Mouse (Mus musculus) adipocyte (in vitro differentiated cells): ENCODE data around the gene Car3.
A peak's percentile ranks its signal among the peaks of the same experiment; 100 is the strongest.
"Not testable (repeated sequence)": the region's sequence is repeated elsewhere in the genome, so short reads cannot be mapped to it uniquely, and the experiment has no call there.

Experiments used
- DNase-seq: peaks from one replicate; pipeline ENCODE4 v3.0.0-alpha.2; 2016; ENCODE audit warnings: low spot score

The Car3 gene

DNA sequence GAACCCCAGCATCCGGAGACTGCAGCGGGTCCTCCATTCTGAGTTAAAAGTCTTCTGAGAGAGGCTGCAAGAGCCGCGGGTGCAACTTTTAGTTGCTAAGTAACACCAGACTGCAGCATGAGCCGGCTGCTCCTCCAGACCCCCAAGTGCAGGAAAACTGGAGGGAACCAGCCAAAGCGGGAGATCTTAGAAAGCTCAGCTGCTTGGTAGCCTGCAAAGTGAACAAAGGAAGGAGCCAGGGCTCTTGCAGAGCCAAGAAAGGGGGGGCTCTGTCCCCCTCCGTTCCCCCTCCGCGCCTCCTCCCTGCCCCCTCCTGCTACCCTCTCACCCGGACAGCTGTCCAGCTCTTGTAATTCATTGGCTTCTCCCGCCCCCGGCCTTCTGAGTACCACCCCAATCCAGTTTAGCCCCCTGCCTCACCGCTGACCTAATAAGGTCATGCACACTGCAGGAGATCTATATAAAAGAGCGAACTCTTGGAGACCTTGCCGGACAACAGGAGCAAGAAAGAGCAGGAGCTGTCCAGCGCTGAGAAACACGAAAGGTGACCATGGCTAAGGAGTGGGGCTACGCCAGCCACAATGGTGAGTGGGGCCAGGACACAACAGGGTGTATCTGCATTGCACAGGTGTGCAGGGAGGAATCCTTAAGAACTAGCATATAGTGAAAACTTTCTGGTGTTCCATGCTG is at the start of gene Car3:
Gene Car3, plus strand, starts transcription at position 491 of the 690 bp plus-strand sequence.
- no peak for DNase-seq

DNA sequence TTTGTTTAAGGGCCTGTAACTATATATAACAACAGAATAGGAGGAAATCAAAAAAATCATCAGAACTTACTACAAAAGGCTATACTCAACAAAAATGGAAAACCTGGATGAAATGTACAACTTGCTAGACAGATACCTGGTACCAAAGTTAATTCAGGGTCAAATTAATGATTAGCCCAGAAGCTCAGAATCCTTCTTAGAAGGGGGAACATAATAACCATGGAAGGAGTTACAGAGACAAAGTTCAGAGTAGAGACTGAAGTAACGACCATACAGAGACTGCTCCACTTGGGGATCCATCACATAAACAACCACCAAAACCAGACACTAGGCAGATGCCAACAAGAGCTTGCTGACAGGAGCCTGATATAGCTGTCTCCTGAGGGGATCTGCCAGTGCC is 47.9 kb upstream of the Car3 start:
- not testable (repeated sequence) for DNase-seq

DNA sequence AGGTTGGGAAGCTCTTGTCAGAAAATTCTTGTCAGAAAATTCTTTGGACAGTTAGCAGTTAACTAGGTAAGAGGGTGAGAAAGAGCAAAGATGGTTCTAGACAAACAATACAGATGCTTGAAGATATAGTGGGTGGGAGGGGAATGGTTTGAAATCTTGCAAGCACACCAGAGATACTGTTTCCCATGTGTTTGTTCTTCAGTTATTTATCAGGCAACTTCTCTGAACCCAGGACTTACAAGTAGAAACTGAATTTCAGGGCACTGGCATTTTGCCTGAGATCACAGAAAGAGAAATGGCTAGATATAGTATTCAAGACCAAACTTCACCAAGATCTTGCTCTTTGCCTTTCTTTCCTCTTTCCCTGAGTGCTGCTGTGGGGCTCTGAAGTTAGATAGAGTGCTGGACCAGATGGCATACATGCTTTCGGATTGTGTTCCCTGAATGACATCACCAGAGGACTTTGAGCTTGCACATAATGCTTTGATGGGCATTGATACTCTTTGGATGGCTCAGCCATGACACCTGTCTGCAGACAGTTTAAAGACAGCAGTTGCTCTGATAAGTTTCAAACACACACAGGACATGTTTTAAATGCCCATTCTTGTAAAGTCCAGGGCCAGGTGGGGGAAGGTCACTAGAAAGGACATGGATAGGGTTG is 43.3 kb upstream of the Car3 start:
- no peak for DNase-seq

DNA sequence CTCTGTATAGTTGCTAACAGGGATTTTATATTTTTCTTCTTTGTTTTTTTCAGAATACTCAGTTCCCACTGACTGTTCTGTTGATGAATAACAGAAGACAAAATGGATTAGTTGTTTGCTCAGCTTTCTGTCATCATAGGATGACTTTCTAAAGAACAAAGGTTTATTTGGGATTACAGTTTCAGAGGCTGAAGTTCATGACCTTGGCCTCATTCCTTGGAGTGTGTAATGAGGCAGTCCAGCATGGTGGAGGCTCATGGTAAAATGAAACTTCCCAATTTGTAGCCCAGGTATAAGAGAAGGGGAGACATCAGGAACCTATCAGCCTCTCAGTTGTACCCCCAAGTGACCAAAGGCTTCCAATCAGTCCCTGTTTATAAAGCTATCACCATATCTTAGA is 34.4 kb upstream of the Car3 start:
- no peak for DNase-seq

DNA sequence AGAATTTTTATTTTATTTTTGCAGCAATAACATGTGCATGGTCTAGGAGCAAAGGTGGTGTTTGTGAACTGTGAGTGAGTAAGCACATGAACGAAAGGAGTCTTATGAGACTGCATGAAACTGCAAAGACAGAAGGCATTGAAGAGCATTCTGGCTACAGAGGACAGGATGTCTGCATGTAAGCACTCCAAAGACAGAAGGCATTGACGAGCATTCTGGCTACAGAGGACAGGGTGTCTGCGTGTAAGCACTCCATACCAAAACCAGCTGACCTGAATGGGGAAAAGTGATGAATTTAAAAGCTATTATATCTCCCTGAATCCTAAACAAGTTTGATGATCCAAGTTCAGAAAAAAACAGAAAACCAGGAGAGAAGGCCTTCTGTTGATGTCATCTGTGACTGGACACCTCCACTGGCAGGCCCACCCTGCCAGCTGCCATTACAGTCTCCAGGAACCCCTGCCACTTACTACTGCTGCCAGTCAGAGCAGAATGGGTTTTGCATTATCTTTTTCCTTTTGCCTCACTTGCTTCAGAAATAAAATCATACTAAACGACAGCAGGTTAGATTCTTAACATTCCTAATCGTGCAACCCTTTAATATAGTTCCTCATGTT is 32.0 kb upstream of the Car3 start:
- no peak for DNase-seq

DNA sequence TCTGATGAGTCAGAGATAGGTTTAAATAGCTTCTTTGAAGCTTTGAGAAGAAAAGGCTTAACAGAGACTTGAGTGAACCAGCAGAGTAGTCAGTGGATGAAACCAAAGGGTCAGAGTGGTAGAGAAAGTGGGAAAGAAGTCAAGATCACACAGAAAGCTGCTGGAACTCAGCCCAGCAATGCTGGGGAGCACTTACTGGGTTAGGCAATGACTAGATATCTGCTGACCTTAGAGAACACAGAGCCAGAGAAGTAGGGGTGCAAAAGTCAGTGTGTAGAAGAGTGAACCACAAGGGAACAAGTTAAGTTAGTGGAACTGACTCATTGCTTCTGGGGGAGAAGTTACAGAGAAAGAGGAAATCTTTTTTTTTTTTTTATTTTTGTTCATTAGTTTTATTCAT is 30.5 kb upstream of the Car3 start:
- DNase-seq: peak; percentile 97

DNA sequence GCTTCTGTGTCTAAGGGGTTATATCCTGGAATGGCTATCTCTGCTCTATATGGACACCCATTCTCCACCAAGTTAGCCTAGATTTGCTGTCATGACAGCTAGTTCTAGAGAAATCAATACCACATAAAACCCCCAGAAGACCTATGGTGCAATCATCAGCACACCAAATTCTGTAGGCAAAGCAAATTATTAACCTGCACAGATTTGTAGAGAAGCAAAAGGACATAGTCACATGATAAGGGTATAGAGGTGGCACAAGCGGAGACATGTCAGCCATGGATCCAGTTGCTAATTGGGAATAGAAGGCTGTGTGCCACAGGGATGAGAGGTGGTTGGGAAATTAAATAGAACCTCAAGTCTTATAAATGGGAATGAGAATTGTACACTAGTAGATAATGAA is 24.4 kb upstream of the Car3 start:
- DNase-seq: no peak

DNA sequence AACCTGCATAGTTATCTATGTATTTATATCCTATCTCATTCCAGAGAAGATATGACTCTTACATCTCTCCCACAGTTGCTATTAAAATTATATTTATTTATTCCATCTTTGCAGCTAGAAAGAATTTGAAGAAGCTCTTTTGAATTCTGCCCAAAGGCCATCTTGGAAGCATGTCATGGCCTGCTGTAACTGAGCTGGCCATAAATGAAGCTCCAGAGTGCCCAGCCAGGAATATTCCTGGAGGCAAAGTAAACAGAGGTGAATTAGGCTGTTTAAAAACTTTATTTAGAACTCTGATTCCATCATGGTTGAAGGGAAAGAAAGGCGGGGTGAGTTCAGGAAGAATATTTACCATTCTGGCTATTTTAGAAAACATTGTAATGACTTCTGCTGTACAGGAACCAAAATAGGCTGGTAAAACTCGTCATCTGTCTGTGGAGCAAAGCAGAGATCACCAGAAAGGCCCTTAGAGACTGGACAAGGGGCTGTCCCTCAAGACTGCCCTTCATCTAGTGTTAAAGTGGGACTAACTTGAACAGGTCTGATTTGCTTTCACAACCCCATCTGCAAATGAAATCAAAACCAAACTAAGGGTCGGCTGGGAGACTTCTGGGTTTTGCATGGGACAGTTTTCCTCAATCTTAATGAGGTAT is 23.7 kb upstream of the Car3 start:
- no peak for DNase-seq

DNA sequence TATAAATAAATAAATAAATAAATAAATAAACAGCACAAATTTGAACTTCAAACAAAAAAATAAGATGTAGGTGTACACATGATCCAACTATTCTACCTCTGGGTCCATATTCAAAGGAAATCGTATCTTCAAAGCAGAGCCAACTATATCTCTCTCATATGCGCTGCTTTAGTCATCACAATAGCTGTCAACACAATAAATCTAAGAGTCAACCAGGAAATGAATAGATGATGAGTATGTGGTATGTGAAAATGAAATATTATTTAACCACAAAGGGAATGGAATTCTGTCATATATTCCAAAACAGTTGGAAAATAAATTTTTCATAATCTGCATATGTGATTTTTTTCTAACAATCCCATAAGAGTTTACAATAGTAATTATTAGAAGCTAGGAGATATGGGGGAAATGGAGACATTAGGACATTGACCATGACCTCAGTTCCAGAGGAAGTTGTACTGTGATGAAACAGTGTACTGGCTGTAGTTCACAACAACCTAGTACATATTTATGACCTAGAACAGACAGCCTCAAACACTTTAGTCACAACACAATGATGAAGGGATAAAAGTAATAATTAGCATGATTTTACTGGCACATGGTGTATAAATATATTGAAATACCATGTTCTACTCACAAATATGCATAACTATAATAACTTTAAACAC is 14.6 kb upstream of the Car3 start:
- no peak for DNase-seq

DNA sequence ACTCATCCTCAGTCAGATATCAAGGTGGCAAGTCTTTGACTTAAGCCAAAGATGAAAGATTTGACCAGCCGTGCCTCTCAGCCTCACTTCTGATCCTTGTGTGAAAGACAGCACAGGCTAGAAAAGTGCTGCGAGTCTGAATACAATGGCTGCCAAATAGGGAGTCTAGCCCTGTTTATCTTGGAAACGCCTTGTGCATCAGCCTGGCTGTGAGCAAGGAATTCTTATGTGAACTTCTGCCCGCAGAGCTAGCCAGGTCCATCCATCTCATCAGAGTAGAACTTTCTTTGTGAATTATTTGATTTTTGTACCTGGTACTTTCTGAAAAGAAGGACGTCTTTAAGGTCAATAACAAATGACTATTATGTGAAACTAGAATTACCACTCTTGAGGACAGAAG is 9.3 kb upstream of the Car3 start:
- DNase-seq: peak; percentile 62

DNA sequence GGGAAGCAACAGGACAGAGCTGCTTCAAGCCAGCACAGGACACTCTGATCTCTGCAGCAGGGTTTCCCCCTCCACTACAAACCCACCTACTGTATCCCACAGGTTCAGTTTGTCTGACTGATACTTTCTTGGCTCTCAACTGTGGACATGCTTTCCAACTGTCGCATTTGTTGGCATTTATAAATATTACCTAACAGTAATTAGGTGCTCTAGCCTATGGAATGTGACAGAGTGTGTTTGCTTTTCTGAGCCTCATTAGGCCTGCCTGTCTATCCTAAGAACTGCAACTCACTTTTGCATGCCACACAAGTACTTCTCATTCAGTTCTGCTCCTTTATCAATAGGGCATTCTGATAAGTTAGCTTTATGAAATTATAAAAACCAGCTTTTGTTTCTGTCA is 8.9 kb upstream of the Car3 start:
- no peak for DNase-seq

DNA sequence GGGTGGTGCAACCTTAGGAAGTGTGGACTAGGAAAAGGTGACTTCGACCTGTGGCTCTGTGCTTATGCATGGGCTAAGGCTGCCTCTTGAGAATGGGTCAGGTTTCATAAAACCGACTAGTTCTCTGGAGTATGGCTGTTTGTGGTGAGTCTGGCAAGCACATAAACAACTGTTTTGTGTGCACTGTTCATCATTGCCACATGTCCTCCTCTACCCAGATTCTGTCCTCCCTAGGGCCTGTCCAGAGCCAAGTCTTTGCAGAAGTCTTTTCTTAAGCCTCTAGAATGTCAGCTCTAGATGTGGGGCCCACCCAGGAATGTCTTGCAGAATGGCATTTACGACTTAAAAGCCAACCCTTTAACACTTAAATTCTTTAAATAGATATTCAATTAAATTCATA is 5.4 kb upstream of the Car3 start:
- DNase-seq: peak; percentile 88

DNA sequence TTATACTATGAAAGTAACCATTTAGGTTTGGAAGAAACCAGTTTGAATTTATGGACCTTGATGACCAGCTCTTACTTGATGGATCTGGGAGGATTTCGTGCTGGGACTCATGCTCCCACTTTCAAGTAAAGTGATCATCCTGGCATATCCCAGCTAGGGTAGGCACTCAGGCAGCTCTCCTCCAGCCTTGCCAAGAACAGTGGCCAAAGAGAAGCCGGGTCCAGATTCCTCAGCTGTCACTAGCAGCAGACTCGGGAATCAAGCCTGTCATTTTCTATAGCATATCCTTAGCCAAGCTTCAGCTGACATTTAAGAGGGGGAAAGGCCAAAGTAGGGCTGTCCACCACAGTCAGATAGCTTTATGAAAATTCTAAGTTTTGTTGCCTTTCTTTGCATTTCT is 3.0 kb upstream of the Car3 start:
- DNase-seq: peak; percentile 47

DNA sequence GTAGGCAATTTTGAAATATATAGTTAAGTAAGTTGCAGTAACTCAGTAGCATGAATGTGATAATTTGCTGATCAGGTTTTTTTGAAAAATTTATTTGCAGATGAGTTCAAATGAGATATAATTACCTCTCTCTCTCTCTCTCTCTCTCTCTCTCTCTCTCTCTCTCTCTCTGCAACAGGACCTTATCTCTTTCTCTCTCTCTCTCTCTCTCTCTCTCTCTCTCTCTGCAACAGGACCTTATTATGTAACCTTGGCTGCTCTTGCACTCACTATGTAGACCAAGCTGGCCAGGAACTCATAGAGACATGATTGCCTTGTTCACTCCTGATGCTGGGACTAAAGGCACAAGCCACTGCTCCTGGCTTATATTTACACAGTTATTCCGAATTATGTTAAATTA is 2.1 kb upstream of the Car3 start:
- DNase-seq: no peak

DNA sequence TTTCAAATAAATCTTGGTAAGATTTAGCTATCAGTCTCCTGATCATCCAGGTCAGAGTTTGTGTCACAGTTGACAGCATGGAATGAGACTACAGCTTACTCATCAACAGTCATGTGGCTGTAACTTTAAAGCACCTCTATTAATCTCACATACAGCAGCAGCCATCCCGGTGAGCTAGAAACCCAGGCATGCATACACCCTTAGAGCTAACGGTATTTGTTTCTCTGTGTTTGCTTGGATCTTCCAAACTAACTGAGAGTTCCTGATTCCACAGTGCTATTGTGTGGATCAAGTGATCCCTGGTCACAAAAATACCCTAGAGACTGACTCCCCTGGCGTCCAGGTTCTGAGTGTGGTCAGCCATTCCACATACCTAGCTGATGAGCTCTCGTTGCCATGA is 1.5 kb upstream of the Car3 start:
- no peak for DNase-seq

DNA sequence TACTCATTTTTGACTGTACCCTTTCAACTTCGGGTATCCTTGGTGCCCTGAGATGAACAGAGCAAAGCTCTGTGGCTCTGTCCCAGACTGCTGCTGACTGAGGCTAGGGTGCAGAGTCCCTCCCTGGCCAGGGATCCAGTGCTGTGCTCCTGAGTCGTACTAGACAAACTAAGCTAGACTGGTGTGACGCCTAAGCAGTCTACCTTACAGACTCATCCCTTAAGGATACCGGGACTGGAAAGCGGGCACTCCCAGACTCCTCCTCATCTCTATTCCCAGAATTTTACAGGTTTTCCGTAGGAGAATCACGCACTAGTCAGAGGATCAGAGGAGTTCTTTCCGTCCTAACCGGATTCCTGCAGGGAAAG is 674 bp upstream of the Car3 start:
- DNase-seq: no peak

DNA sequence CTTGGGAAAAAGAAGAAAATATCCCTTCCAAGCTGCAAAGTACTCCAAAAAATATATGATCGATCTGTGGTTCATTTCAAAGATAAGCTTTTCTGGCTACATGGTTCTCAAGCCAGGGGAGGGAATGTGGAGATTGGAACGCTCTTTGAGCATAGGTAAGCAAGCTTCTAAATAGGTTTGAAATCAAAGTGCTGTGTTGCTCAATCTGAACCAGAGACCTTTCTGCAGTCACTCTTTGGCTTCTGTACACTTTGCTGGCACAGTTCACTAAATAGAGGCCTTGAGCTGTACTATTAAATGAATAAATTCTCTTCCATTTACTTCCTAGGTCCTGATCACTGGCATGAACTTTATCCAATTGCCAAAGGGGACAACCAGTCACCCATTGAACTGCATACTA is 610 bp downstream of the Car3 start:
- DNase-seq: no peak

DNA sequence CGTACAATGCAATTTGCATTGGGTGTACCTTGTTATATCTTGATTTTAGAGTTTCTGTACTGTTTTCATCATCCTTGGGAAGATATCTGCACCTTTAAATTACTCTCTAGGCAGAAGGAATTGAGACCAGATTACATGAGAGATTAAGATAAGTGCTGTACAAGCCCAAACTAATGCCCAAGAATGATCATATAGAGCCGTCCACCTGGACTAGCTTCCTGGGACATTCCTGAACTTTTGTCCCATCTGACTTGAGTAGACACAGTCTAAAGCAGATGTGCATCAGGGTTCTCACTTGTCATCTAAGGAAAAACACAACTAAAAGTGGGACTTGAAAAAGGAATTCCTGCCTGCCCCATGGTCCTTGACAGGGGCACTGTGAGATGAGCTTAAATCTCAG is 2.6 kb downstream of the Car3 start:
- no peak for DNase-seq

DNA sequence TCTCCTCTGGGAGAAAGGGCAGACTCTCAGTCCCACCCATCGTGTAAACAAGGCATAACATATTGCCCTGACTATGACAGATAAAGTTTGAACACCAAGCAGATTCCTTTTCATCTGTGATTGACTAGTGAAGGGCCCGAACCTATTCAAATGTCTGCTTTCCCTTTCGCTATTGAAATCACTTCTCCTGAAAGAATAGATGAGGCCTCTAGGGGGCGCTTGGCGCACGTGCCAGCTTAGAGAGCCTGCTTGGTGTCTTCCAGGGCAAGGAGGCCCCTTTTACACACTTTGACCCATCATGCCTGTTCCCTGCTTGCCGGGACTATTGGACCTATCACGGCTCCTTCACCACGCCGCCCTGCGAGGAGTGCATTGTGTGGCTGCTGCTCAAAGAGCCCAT is 6.5 kb downstream of the Car3 start:
- DNase-seq: peak; percentile 61

DNA sequence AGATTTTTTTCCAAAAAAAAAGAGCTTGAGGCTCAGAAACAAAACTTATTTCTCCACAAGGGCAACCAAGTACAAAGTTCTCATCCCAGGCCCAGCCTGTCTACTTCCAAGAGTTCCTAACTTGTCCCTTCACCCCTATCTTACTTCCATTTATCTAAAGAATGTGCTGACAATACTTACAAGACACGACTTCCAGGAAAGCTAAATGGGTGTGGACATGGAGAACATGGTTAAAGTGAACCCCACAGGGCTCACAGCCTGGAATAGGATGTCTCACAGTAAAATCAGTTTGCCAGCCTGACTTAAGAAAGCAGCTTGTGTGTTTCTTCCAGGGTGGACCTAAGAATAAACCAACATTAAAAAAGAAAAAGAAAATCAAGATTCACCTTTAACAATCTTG is 7.2 kb downstream of the Car3 start:
- DNase-seq: peak; percentile 21

DNA sequence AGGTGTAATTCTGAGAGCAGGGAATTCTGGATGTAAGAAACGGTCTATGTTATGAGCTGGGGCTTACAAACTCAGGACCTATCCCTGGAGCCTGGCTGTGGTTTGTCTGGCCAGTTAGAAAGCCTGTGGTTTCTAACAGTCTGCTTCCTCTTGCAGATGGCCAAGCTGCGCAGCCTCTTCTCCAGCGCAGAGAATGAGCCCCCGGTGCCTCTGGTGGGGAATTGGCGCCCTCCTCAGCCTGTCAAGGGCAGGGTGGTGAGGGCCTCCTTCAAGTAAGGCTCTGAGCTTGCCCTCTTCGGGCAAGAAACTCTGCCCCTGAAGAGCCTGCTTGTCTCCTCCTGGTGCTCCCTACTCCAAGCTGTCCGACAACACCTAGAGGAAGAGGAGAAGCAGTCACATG is 8.1 kb downstream of the Car3 start:
- DNase-seq: peak; percentile 45

DNA sequence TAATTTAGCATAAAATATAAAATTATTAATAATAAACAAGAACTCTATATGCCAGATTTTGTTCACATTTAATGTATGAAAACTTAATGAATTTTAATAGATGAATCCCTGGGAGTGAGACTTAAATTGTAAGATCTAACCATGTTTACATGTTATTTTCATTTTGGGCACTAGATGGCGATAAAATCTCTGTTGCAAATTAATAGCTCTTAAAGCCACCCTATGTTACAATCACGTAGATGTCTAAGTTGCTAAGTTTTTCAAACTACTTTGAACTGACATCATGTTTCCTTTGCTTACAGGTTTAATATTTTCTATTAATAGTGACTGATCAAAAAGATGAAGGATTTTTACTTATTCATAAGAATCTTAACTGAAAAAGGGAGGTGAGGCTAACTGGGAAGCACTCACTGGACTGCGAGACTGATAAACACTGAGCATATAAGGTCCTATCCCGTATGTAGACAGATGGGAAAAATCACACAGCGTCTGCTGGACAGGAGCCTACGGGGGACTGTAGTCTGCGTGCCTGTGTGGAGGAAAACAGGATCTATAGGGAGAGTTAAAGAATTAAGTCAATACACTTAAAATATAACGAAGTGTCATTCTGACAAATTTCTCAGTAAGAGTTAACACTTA is 11.2 kb downstream of the Car3 start:
- DNase-seq: peak; percentile 81
